Mouse (Mus musculus): ENCODE data around the gene Klhl8.

Gene Klhl8

DNA sequence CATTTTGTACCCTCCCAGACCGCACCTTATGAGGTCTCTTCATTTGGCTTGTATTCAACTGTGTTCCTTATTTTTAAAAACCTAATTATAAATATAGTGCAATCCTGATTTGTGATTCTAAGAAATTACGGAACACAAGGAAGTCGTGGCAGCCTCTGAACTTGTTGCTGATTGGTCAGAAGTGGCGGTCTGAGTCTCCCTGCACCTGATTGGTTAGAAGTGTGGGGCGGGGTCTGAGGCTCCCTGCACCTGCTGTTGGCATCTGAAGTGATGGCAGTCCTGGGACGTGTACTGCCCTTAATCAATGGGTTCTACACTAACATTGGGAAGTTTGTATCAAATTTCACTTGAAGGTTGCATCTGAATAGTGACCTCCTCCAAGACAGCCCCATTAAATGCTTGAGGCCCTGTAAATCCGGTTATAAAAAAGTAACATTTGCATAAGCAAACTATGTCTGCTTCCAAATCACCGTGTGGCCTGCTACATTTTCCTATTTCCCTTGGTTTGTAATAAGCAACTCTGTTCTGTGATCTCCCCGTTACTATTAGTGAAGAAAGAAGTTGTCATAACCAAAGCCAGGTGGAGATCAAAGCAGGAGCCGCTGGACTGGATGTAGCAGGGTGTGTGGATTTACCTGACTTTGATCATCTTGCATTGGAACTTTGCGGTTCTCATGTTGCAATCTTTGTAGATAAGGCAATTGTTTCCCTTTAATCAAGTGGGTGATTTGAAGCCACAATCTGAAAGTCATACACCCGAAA, 5.7 kb upstream of the Klhl8 start:
- DNase-seq (ENCODE audit: low spot score): no peak

GRCm38 (mm10) chr5:103914335-103915226, 3.5 kb upstream of the Klhl8 start:
- DNase-seq (ENCODE audit: low spot score): no peak

- no peak for DNase-seq (ENCODE audit: low spot score)
Measured at GRCm38 (mm10) chr5:103913150-103913549, 2.1 kb upstream of the Klhl8 start.

DNA sequence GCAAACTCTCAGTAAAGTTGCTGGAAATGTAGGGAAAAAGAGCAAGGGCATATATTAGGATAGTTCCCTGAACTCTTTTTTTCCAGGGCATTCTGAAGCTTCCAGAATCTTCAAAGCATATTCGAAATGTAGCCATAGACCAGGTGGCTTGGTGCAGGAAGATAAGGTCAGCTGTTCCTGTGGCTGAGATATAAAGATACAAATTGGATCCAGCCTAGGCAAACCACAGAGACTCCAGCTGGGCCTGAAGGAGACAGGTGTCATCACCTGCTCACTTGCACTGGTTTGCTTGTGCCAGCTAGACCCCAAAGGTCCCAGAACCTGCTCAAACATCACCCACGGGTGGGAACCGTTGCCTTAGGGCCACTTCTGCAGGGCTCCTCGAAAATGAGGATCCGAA, 496 bp upstream of the Klhl8 start:
- no peak for DNase-seq (ENCODE audit: low spot score)

- DNase-seq (ENCODE audit: low spot score): no peak
Measured at GRCm38 (mm10) chr5:103910156-103910555, 903 bp downstream of the Klhl8 start.

DNA sequence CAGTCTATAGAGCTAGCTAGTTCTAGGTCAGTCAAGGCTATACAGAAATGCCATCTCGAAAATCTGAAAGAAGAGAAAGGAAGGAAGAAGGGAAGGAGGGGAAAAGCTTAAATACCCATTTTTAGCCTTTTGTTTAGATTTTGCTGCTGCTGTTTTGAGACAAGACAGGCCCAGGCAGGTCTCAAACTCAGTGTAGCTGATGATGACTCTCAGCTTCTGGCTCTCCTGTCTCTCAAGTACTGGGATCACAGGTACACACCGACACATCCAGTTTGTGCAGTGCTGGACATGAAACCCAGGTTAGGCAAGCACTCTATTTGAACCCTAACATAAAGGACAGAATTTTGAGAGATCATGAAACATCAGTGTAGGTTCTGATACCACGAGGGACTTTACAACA, 1.6 kb downstream of the Klhl8 start:
- no peak for DNase-seq (ENCODE audit: low spot score)

- DNase-seq (ENCODE audit: low spot score): no peak
Measured at GRCm38 (mm10) chr5:103908851-103909250, 2.2 kb downstream of the Klhl8 start.

DNA sequence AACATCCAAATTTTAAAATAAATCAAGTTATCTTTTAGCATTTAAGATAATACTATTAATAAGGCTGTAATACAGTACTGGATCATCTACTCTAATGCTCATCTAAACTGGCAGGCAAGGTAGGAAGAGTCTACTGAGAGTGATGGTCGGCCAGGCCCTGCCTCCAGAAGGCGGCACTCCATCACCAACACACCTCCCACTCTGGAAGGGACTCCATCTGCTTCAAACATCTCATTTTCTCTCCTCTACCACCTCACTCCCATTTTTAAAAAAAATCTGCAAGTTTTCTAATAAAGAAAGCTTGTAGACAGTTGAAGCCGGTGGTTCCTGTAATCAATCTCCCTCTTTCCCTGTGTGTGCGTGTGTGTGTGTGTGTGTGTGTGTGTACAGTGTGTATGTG, 3.2 kb downstream of the Klhl8 start:
- DNase-seq (ENCODE audit: low spot score): no peak

DNA sequence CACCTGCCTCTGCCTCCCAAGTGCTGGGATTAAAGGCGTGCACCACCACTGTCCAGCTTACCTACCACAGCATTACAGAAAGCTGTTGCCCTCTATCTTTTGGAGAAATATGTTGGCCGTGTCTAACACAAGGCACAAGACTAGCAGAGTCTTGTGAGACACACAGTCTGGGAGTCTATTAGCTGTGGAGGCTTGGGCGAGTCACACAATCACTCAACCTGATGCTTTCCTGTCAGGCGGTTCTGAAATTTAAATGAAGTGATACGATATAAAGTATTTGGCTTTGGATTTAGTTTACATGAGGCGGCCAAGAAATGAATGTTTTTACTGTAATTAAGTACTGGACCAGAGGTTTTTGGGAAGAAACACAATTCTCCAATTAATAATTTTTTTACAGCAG, 4.9 kb downstream of the Klhl8 start:
- no peak for DNase-seq (ENCODE audit: low spot score)

GRCm38 (mm10) chr5:103898310-103898709, 12.7 kb downstream of the Klhl8 start:
- DNase-seq (ENCODE audit: low spot score): no peak

DNA sequence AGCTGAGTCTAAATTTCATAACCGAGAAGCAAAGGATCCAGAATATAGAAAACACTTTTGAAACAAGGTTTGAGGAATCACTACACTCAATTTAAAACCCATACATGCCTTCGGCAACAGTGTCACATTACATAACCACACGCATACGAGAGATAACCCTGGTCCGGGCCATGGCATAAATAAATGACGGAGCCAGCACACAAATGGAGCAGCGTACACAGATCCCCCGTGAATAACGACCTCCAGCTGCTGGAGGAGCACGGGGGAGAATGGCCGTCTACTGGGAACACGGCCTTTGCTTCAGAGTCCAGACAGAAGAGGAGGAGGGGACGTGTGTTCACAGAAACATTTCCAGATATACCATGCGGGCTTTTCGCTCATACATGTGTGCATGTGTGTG, 21.3 kb downstream of the Klhl8 start:
- no peak for DNase-seq (ENCODE audit: low spot score)

- no peak for DNase-seq (ENCODE audit: low spot score)
Measured at GRCm38 (mm10) chr5:103863759-103864158, 47.3 kb downstream of the Klhl8 start.

- no peak for DNase-seq (ENCODE audit: low spot score)
Measured at GRCm38 (mm10) chr5:103860622-103861021, 50.4 kb downstream of the Klhl8 start.

- DNase-seq (ENCODE audit: low spot score): no peak
Measured at GRCm38 (mm10) chr5:103857151-103857550, 53.9 kb downstream of the Klhl8 start.

- peak; percentile 52 for DNase-seq (ENCODE audit: low spot score)
Measured at GRCm38 (mm10) chr5:103856286-103857009, 54.6 kb downstream of the Klhl8 start.

DNA sequence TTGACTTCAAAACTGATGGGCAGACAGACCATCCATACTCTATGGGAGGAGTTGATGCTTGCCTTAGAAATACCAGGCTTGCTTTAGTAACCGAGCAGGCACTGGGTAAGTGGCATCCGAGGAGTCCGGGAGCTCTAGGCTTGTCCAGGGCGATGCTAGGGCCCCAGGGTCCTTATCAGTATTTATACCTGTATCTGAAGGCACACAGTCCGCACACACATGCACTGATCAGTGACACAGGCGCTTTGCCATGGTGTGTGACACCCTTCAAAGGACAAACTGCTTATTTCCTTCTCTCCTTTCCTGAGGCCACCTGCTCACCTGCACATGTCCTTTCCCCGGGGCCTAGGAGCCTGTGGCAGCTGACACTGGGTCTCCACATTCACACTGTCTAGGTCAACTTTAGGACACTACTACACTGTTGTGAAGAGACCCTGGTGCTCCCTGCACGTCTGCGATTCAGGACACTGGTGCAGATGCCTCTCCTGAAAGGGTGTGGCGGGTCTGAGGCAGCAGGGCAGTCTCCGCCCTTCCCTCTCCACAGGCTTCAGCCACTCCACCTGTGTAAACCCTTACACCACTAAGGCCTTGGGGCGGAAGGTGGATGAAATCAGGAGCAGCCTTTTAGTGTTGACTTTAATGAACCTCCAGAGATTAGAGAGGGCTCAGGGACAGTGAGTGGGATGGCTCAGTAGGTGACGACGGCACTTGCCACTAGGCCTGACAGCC, 55.4 kb downstream of the Klhl8 start:
- DNase-seq (ENCODE audit: low spot score): no peak

GRCm38 (mm10) chr5:103854807-103855194, 56.3 kb downstream of the Klhl8 start:
- DNase-seq (ENCODE audit: low spot score): no peak

DNA sequence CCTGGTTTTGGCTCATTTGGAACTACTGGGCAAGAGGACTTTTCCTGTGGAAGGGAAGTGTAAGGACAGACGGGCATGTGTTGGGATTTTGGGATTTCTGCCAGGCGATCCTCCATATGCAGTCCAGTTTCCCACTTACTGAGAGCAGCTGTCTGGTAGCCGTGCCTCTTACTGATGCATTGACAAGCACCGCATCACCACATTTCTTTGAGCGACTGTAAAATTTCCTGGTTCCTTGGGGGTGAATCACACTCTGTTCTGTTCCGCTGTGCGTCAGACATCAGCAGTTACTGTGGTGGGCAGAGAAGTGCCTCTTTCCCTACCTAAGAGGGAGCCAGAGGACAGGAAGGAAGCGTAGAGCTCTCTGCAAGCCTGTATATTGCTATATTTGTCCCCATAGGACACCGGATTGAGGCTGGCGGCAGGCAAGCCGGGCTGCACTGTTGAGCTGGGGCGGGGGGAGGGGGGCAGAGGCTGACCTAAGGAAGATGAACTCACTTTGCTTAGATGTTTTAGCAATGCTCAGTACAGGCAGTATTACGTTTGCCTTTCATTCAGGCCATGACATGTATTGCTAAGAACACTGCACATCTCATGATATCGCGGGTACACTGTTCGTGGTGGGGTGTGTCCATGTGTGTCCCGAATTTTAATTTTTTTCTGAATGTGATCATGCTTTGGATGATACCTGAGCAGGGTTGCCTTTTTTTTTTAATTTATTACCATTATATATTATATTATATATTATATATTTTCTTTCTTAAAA, 56.8 kb downstream of the Klhl8 start:
- DNase-seq (ENCODE audit: low spot score): no peak

DNA sequence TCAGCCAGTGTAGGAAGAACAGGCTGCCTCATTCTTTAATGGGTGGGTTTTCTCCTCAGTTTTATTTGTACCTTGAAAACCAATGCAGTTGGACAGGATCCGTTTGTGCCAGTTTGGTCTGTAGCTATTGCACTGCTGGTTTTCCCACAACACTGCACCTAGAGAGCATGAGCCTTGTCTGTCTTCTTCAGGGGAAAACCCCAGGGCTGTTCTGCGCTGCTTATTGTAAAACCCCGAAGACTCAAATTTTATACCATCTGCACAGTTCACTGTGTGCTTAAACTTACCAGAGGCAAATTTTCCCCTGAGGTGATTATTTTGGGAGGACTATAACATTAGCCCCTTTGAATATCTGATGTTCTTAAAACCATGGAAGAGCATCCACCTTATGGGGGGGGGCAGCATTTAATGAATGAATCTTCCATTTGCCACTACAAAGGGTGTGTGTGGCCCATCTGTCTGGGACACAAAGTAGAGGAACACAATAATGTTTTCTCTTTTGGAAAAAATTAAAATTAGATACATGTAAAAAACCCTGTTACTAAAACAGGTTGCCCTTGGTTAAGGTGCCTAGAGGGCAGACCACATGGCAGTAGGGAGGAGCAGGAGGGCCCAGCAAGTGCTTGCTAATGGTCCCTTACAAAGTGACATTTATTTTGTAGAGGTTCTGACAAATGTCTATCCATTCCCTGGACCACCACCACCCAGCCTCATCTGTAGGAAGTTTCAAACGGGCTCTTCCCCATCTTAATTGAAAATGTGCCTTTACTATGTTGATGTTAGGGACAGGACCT, 58.1 kb downstream of the Klhl8 start:
- DNase-seq (ENCODE audit: low spot score): no peak

GRCm38 (mm10) chr5:103848546-103848945, 62.5 kb downstream of the Klhl8 start:
- no peak for DNase-seq (ENCODE audit: low spot score)

Measured in ovary, postnatal 14 days (tissue).